In the genomic region with DNA sequence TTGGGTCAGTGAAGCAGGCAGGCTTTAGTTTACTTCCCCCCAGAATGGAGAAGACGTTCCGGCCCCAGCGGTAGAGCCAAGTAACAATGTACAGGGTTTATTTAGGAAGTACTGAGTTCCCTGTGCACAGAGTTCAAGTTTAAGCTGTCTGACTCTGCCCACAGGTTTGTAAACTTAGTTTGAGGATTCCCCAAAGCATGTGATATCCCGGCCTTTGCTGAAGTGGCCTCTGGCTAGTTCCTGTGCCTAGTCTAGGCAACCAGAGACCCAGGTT, we compare ENCODE assay signal across 8 mouse cellular contexts.
A peak's percentile ranks its signal among the peaks of the same experiment; 100 is the strongest.
DNase-seq lines count a peak whose midpoint lies in the region; ATAC-seq and TF ChIP-seq lines count a peak whose summit lies in the region.

No protein-coding gene starts in this region.

- peak overlapping the region; percentile 69 for H3K4me2 ChIP-seq in heart, embryonic 11.5 days
- peak overlapping the region; percentile 88 for H3K4me2 ChIP-seq in hindbrain, embryonic 11.5 days (replicated peaks; ENCODE audit: low read depth, low read length)
- H3K4me2 ChIP-seq in liver, postnatal 0 days (ENCODE audit: low read depth, low read length): peak overlapping the region; percentile 69

- peaks cover 93% of the 10 kb centered on the region for H3K4me1 ChIP-seq in heart, embryonic 11.5 days (ENCODE audit: control insufficient read depth, insufficient read depth, low read length)
- H3K4me1 ChIP-seq in E14TG2a.4 (replicated peaks; ENCODE audit: low read depth, low read length): peaks cover 81% of the 10 kb centered on the region
- peaks cover 27% of the 10 kb centered on the region for H3K4me1 ChIP-seq in hindbrain, embryonic 11.5 days (replicated peaks; ENCODE audit: control insufficient read depth, insufficient read depth, low read length)
- H3K4me1 ChIP-seq in liver, postnatal 0 days (ENCODE audit: insufficient read depth): peaks cover 8% of the 10 kb centered on the region; the same call in 1 of the 2 replicates

- 28% methylated on average over 4 of the region's 4 CpGs for WGBS in heart, embryonic 11.5 days (ENCODE audit: insufficient replicate concordance)
- 38% methylated on average over 4 of the region's 4 CpGs for WGBS in hindbrain, embryonic 11.5 days
- WGBS in liver, postnatal 0 days (ENCODE audit: insufficient replicate concordance): 31% methylated on average over 4 of the region's 4 CpGs

- no peak for ATAC-seq in heart, embryonic 11.5 days (replicated peaks; ENCODE audit: insufficient number of reproducible peaks, low FRiP score, low TSS enrichment)
- no peak for ATAC-seq in hindbrain, embryonic 11.5 days (ENCODE audit: low FRiP score)
- ATAC-seq in liver, postnatal 0 days: no peak

- H3K27me3 ChIP-seq in heart, embryonic 11.5 days (ENCODE audit: control insufficient read depth, insufficient read depth, low read length): no peaks in the 10 kb centered on the region
- peaks cover 43% of the 10 kb centered on the region for H3K27me3 ChIP-seq in E14TG2a.4 (ENCODE audit: insufficient read depth, low read length)
- H3K27me3 ChIP-seq in hindbrain, embryonic 11.5 days (ENCODE audit: control insufficient read depth, insufficient read depth, low read length): no peaks in the 10 kb centered on the region
- no peaks in the 10 kb centered on the region for H3K27me3 ChIP-seq in liver, postnatal 0 days (ENCODE audit: insufficient read depth, low read length)

- H3K9me3 ChIP-seq in heart, embryonic 11.5 days (replicated peaks; ENCODE audit: control insufficient read depth, low read length): no peaks in the 10 kb centered on the region
- no peaks in the 10 kb centered on the region for H3K9me3 ChIP-seq in E14TG2a.4 (ENCODE audit: low read length)
- H3K9me3 ChIP-seq in hindbrain, embryonic 11.5 days (ENCODE audit: control insufficient read depth, low read length): no peaks in the 10 kb centered on the region
- no peaks in the 10 kb centered on the region for H3K9me3 ChIP-seq in liver, postnatal 0 days (ENCODE audit: low read length)

- TF ChIP-seq EP300 in liver, postnatal 0 days (IDR thresholded peaks at IDR 0.05; ENCODE audit: low read depth): no peak

- DNase-seq in heart, adult 9 months (ENCODE audit: low spot score in 2 of 2): no peak
- DNase-seq in hindbrain, embryonic 11.5 days (ENCODE audit: low spot score): no peak
- DNase-seq in liver, postnatal 0 days: no peak
- DNase-seq in urinary bladder, postnatal 10 days (ENCODE audit: low spot score): no peak
- DNase-seq in testis, postnatal 10 days (ENCODE audit: low spot score): no peak
- no peak for DNase-seq in adrenal gland, adult (ENCODE audit: inconsistent age in 2 of 2, low spot score in 1 of 2)

- H3K4me3 ChIP-seq in heart, embryonic 11.5 days (ENCODE audit: low read depth, low read length): peak overlapping the region; percentile 81
- H3K4me3 ChIP-seq in E14TG2a.4 (replicated peaks; ENCODE audit: low read length): peak overlapping the region; percentile 85
- H3K4me3 ChIP-seq in hindbrain, embryonic 11.5 days (ENCODE audit: low read depth, low read length): peak overlapping the region; percentile 63
- H3K4me3 ChIP-seq in liver, postnatal 0 days (ENCODE audit: low read depth, low read length): no peak overlapping the region

- TF ChIP-seq CTCF in E14TG2a.4 (conservative IDR thresholded peaks at IDR 0.05; ENCODE audit: low read length): no peak
- no peak for TF ChIP-seq CTCF in liver, postnatal 0 days (IDR thresholded peaks at IDR 0.05; ENCODE audit: low read depth)

- H3K9ac ChIP-seq in heart, embryonic 11.5 days (ENCODE audit: low read depth, low read length): peak overlapping the region; percentile 92
- H3K9ac ChIP-seq in hindbrain, embryonic 11.5 days (ENCODE audit: low read depth, low read length): peak overlapping the region; percentile 81
- no peak overlapping the region for H3K9ac ChIP-seq in liver, postnatal 0 days (replicated peaks)

- no peaks in the 10 kb centered on the region; the same call in 1 of the 2 replicates for H3K36me3 ChIP-seq in heart, embryonic 11.5 days (ENCODE audit: control insufficient read depth, insufficient read depth, low read length)
- peaks cover 24% of the 10 kb centered on the region for H3K36me3 ChIP-seq in E14TG2a.4 (ENCODE audit: insufficient read depth, low read length)
- no peaks in the 10 kb centered on the region for H3K36me3 ChIP-seq in hindbrain, embryonic 11.5 days (ENCODE audit: control insufficient read depth, insufficient read depth, low read length)
- no peaks in the 10 kb centered on the region for H3K36me3 ChIP-seq in liver, postnatal 0 days (replicated peaks; ENCODE audit: insufficient read depth, low read length)

- no peak overlapping the region for H3K27ac ChIP-seq in heart, embryonic 11.5 days (ENCODE audit: low read depth, low read length)
- H3K27ac ChIP-seq in hindbrain, embryonic 11.5 days (ENCODE audit: low read depth, low read length): no peak overlapping the region
- H3K27ac ChIP-seq in liver, postnatal 0 days (ENCODE audit: low read depth): no peak overlapping the region
